In genomic region chr4:141044816-141045215, GRCm38 (mm10) we compare ENCODE assay signal across 9 mouse cellular contexts. TPM values are rescaled to one million over a fixed set of nuclear protein-coding genes. Genes with fewer than 3 reads are reported as not detected.
A peak's percentile ranks its signal among the peaks of the same experiment; 100 is the strongest.
DNase-seq lines count a peak whose midpoint lies in the region; ATAC-seq and TF ChIP-seq lines count a peak whose summit lies in the region.
"Had no signal": no experiment of that assay in that cellular context is flagged by ENCODE, and none has a peak within 500 bp of the region (broad histone marks: within the 10 kb centered on the region; RNA-seq: fewer than 3 reads in every experiment).

No protein-coding gene starts in this region.

- ATAC-seq in embryonic facial prominence, embryonic 14.5 days (ENCODE audit: low read depth) = peak; percentile 81
- ATAC-seq in intestine, postnatal 0 days = peak; percentile 58
- ATAC-seq: Patski had no signal

- no peaks in the 10 kb centered on the region for H3K9me3 ChIP-seq in embryonic facial prominence, embryonic 14.5 days (ENCODE audit: control insufficient read depth, low read length)
- no peaks in the 10 kb centered on the region for H3K9me3 ChIP-seq in intestine, postnatal 0 days (ENCODE audit: control insufficient read depth)

- H3K27ac ChIP-seq in testis, adult 2 months (ENCODE audit: control insufficient read depth, insufficient read depth, low read depth, low read length) = no peak overlapping the region
- peak overlapping the region; percentile 46 for H3K27ac ChIP-seq in embryonic facial prominence, embryonic 14.5 days (replicated peaks; ENCODE audit: low read depth, low read length)
- H3K27ac ChIP-seq in intestine, postnatal 0 days (ENCODE audit: low read depth, low read length) = no peak overlapping the region

- H3K27me3 ChIP-seq in testis, adult 2 months (ENCODE audit: control insufficient read depth, insufficient read depth, low read length) = no peaks in the 10 kb centered on the region
- no peaks in the 10 kb centered on the region for H3K27me3 ChIP-seq in embryonic facial prominence, embryonic 14.5 days (replicated peaks; ENCODE audit: control insufficient read depth, insufficient read depth, low read length)
- H3K27me3 ChIP-seq in intestine, postnatal 0 days (replicated peaks; ENCODE audit: control insufficient read depth, insufficient read depth, low read length) = no peaks in the 10 kb centered on the region
- H3K27me3 ChIP-seq: Patski had no signal

- H3K4me1 ChIP-seq in testis, adult 2 months (ENCODE audit: control insufficient read depth, insufficient read depth, low read length) = peaks cover 13% of the 10 kb centered on the region
- no peaks in the 10 kb centered on the region for H3K4me1 ChIP-seq in embryonic facial prominence, embryonic 14.5 days (ENCODE audit: control insufficient read depth, insufficient read depth, low read length)
- no peaks in the 10 kb centered on the region for H3K4me1 ChIP-seq in intestine, postnatal 0 days (replicated peaks; ENCODE audit: control insufficient read depth, insufficient read depth, low read length)

- peak; percentile 39 for DNase-seq in cerebellum, adult 11-12 months
- DNase-seq in cerebellum, adult 11 months = no peak
- no peak for DNase-seq in testis, postnatal 14 days (ENCODE audit: low spot score)
- peak; percentile 86 for DNase-seq in embryonic facial prominence, embryonic 14.5 days (ENCODE audit: low spot score)
- peak; percentile 47 for DNase-seq in lung, postnatal 25 days (ENCODE audit: low spot score)
- DNase-seq in retina, postnatal 7 days (ENCODE audit: low read depth, low spot score) = peak; percentile 66

- TF ChIP-seq POLR2A in testis, adult 2 months (IDR thresholded peaks at IDR 0.05; ENCODE audit: control insufficient read depth, low read depth, low read length) = no peak

- 13% methylated on average over 8 of the region's 8 CpGs for WGBS in embryonic facial prominence, embryonic 14.5 days
- WGBS in intestine, postnatal 0 days = 20% methylated on average over 8 of the region's 8 CpGs

- no peak overlapping the region for H3K9ac ChIP-seq in embryonic facial prominence, embryonic 14.5 days (ENCODE audit: low read depth, low read length)
- no peak overlapping the region for H3K9ac ChIP-seq in intestine, postnatal 0 days (ENCODE audit: low read depth, low read length)

- no peaks in the 10 kb centered on the region for H3K36me3 ChIP-seq in testis, adult 2 months (ENCODE audit: control insufficient read depth, insufficient read depth, low read length)
- H3K36me3 ChIP-seq in embryonic facial prominence, embryonic 14.5 days (ENCODE audit: control insufficient read depth, insufficient read depth, low read length) = peaks cover 24% of the 10 kb centered on the region; the same call in 1 of the 2 replicates
- H3K36me3 ChIP-seq in intestine, postnatal 0 days (ENCODE audit: control insufficient read depth, insufficient read depth) = no peaks in the 10 kb centered on the region; the same call in 1 of the 2 replicates

- H3K4me2 ChIP-seq in embryonic facial prominence, embryonic 14.5 days (ENCODE audit: low read depth, low read length) = no peak overlapping the region
- H3K4me2 ChIP-seq in intestine, postnatal 0 days (replicated peaks; ENCODE audit: low read depth) = no peak overlapping the region

- TF ChIP-seq CTCF in testis, adult 2 months (IDR thresholded peaks at IDR 0.05; ENCODE audit: control insufficient read depth, insufficient read depth, insufficient replicate concordance, low read depth, low read length) = peak; percentile 57; the same call in 1 of the 2 replicates
- TF ChIP-seq CTCF in intestine, postnatal 0 days (IDR thresholded peaks at IDR 0.05; ENCODE audit: low read depth) = peak; percentile 93

- H3K4me3 ChIP-seq in testis, adult 2 months (ENCODE audit: control insufficient read depth, low read depth, low read length) = no peak overlapping the region
- no peak overlapping the region for H3K4me3 ChIP-seq in embryonic facial prominence, embryonic 14.5 days (ENCODE audit: low read depth, low read length)
- H3K4me3 ChIP-seq in intestine, postnatal 0 days (ENCODE audit: low read depth, low read length) = no peak overlapping the region

RNA-seq across cellular contexts. Expression of gene Crocc, which starts 15.5 kb away (rescaled TPM):
- polyA plus RNA-seq in testis, adult 2 months (2012; rRNA removed) = 12.5 and 15.8 TPM in 2 replicates
- polyA plus RNA-seq in embryonic facial prominence, embryonic 14.5 days (2014; fragmentation: Nextera tagmentation; extraction: Ambion mirVana) = 5.1 and 6.2 TPM in 2 replicates
- 1.3 and 1.5 TPM in 2 replicates for polyA plus RNA-seq in intestine, postnatal 0 days (2015; fragmentation: Nextera tagmentation; extraction: Ambion mirVana)

RNA-seq across cellular contexts. Expression of gene Necap2, which starts 33.3 kb away (rescaled TPM):
- polyA plus RNA-seq in testis, adult 2 months (2012; rRNA removed) = 27.3 and 30.1 TPM in 2 replicates
- polyA plus RNA-seq in embryonic facial prominence, embryonic 14.5 days (2014; fragmentation: Nextera tagmentation; extraction: Ambion mirVana) = 66.5 and 78.8 TPM in 2 replicates
- polyA plus RNA-seq in intestine, postnatal 0 days (2015; fragmentation: Nextera tagmentation; extraction: Ambion mirVana) = 103 TPM in 2 replicates

RNA-seq across cellular contexts. Expression of gene Mfap2, which starts 34.6 kb away (rescaled TPM):
- polyA plus RNA-seq in testis, adult 2 months (2012; rRNA removed) = 2.3 and 4.7 TPM in 2 replicates
- 745 and 811 TPM in 2 replicates for polyA plus RNA-seq in embryonic facial prominence, embryonic 14.5 days (2014; fragmentation: Nextera tagmentation; extraction: Ambion mirVana)
- polyA plus RNA-seq in intestine, postnatal 0 days (2015; fragmentation: Nextera tagmentation; extraction: Ambion mirVana) = 117 and 138 TPM in 2 replicates

RNA-seq across cellular contexts. Expression of gene Spata21, which starts 43.3 kb away (rescaled TPM):
- 518 and 561 TPM in 2 replicates for polyA plus RNA-seq in testis, adult 2 months (2012; rRNA removed)
- 0.33 TPM in 1 of 2 replicates, not detected in the other for polyA plus RNA-seq in embryonic facial prominence, embryonic 14.5 days (2014; fragmentation: Nextera tagmentation; extraction: Ambion mirVana)
- 0.12 and 0.33 TPM in 2 replicates for polyA plus RNA-seq in intestine, postnatal 0 days (2015; fragmentation: Nextera tagmentation; extraction: Ambion mirVana)
- polyA plus RNA-seq: Patski had no signal

RNA-seq across cellular contexts. Expression of gene Atp13a2, which starts 58.1 kb away (rescaled TPM):
- polyA plus RNA-seq in testis, adult 2 months (2012; rRNA removed) = 40.8 and 41.6 TPM in 2 replicates
- 42.9 and 43.5 TPM in 2 replicates for polyA plus RNA-seq in embryonic facial prominence, embryonic 14.5 days (2014; fragmentation: Nextera tagmentation; extraction: Ambion mirVana)
- polyA plus RNA-seq in intestine, postnatal 0 days (2015; fragmentation: Nextera tagmentation; extraction: Ambion mirVana) = 10.9 and 11.7 TPM in 2 replicates

Comparison
In these comparisons a context has a peak if more than half of its experiments do, and no peak if none do; other contexts are left out.
1. DNase-seq: peak in cerebellum, adult 11-12 months (single experiment), embryonic facial prominence, embryonic 14.5 days (single experiment), lung, postnatal 25 days (single experiment) and retina, postnatal 7 days (single experiment); none in cerebellum, adult 11 months (single experiment) and testis, postnatal 14 days (single experiment).
2. RNA of gene Mfap2, which starts 34.6 kb away (polyA plus RNA-seq): 745 to 811 TPM in embryonic facial prominence, embryonic 14.5 days and 117 to 138 TPM in intestine, postnatal 0 days; 2.3 to 4.7 TPM in testis, adult 2 months; every median in the first group is over 10 times any median in the second.